Mouse (Mus musculus): ENCODE results near the gene Setd3.

The Setd3 gene

GRCm38 (mm10) chr12:108072907-108073306 lies 106.2 kb downstream of the Setd3 start:
- no peak for DNase-seq (ENCODE audit: low spot score in 2 of 2)

- DNase-seq (ENCODE audit: low spot score in 2 of 2), result no peak
These were observed 108.1 kb downstream of the Setd3 start for GRCm38 (mm10) chr12:108070685-108071662.

GRCm38 (mm10) chr12:108069504-108069903 lies 109.6 kb downstream of the Setd3 start:
- DNase-seq (ENCODE audit: low spot score in 2 of 2), result no peak

- no peak for DNase-seq (ENCODE audit: low spot score in 2 of 2)
These were observed 111.2 kb downstream of the Setd3 start for GRCm38 (mm10) chr12:108067811-108068375.

GRCm38 (mm10) chr12:108067231-108067630 lies 111.9 kb downstream of the Setd3 start:
- DNase-seq (ENCODE audit: low spot score in 2 of 2), result no peak

GRCm38 (mm10) chr12:108064396-108064998 lies 114.6 kb downstream of the Setd3 start:
- no peak for DNase-seq (ENCODE audit: low spot score in 2 of 2)

GRCm38 (mm10) chr12:108063986-108064385 lies 115.1 kb downstream of the Setd3 start:
- DNase-seq (ENCODE audit: low spot score in 2 of 2), result no peak

GRCm38 (mm10) chr12:108062137-108062536 lies 117.0 kb downstream of the Setd3 start:
- DNase-seq (ENCODE audit: low spot score in 2 of 2), result no peak

GRCm38 (mm10) chr12:108061661-108062060 lies 117.5 kb downstream of the Setd3 start:
- DNase-seq (ENCODE audit: low spot score in 2 of 2), result no peak
